Mouse (Mus musculus): ENCODE data around the gene Olfr450.

Gene Olfr450

DNA sequence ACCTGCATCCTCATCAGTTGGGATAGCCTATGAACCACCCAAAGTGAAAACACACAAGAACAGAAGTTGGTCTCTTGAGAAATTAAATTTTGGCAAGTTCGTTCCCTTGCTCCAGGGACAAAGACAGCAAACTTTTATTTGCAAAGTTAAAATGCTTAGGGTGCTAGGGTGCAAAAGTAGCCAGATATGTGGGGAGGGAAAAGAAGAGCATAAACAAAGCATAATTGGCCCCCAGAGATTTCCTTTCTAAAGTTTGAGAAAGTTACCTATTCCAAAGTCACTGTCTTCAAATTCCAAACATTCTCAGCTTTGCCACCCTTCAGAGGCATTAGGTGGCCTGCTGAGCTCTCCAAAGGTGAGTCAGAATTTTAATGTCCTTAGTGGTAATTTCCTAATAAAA, at the start of gene Olfr450:
Gene Olfr450 (plus strand): TSS at position 301 of the 400 bp plus-strand sequence.
- DNase-seq (ENCODE audit: low spot score in 2 of 2) = no peak

DNA sequence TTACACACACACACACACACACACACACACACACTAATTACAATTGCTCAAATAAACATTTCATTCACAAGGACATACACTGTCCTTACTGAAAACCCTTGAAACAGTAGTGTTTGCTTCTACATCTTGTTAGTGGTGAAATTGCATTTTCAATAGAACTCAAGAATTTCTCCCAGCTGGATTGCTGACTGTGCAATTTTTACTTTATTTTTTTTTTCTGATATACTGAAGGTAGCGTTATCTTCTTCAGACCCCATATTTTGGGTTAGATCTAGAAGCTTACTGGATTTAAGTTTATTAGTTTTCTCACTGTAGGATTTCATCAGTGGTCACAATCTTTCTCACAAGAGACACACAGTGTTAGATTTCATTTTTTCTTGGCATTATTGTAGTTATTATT, 34.7 kb upstream of the Olfr450 start:
- DNase-seq (ENCODE audit: low spot score in 2 of 2) = no peak

DNA sequence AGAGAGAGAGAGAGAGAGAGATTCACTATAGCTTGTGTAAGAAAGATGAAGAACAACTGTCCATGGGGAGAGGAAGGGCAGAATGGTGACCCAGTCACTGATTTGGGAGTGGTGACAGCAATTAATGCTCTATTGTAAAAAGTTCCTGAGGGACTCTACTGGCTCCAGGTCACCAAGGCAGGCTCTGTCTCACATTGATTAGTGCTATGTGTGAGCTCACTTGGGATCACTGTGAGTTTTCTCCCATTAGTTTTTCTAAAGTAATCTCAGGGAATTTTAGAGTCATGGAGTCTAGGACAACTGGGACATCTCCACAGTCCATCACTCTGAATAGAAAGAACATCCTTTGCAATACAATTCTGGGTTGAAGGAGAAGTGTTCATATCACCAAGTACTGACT, 26.9 kb upstream of the Olfr450 start, which contains the start of gene Olfr452:
Gene Olfr452 (plus strand): TSS at position 301 of the 400 bp plus-strand sequence.
- no peak for DNase-seq (ENCODE audit: low spot score in 2 of 2)

DNA sequence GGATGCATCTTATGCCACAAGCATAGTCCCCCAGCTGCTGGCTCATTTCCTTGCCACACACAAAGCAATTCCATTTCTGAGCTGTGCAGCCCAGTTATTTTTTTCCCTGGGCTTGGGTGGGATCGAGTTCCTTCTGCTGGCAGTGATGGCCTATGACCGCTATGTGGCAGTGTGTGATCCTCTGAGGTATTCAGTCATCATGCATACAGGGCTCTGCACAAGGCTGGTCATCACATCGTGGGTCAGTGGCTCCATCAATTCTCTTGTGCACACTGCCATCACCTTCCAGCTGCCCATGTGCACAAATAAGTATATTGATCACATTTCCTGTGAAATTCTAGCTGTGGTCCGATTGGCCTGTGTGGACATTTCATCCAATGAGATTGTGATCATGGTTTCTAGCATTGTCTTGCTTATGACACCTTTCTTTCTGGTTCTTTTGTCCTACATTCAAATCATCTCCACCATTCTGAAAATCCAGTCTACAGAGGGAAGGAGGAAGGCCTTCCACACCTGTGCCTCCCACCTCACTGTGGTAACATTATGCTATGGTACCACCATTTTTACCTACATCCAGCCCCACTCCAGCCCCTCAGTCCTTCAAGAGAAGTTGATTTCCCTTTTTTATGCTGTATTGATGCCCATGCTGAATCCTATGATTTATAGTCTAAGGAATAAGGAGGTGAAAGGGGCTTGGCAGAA, 21.3 kb upstream of the Olfr450 start:
- no peak for DNase-seq (ENCODE audit: low spot score in 2 of 2)

DNA sequence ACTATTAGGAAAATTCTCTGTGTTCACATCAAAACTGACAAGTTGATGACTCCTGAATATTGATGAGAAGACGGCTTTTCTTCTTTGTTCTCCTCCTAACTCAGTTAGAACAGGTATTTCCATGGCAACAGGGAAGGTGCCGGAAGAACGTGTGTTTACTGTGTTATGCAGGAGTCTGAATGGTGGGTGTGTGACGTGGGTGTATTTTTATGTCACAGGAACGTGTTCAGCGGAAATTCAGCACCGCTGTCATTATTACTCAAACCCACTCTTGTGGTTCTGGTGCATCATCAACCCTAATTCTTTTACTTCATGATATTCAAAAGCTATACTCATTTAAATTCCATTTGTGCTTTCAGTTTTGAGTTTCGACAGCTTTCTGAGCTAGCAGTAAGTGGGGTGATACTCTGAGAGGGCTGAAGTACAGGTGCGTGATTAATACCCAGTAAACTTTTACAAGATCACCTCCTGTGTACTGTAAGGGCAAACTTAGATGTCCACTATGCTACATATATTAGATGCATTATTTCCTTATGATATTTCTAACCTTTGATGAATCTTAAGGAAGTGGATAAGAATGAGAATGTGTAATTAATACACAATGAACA, 20.7 kb upstream of the Olfr450 start:
- no peak for DNase-seq (ENCODE audit: low spot score in 2 of 2)

DNA sequence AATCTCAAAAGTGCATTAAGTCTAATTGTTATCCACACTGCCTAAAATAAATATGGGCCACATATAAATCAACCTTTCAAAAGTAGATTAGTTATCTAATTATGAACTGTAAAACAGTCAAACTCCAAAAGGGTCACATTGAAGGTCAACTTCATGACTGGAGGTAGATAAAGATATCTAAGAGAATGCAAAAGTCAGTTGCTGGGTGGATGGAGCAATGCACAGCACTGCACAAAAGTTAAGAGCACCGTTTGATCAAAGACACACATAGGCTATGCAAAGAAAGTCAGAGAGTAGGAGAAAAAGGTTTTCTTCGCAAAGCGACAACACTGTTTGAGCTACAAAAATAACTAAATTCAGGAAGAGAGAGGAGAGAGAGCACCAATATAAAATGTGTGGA, 16.8 kb upstream of the Olfr450 start:
- no peak for DNase-seq (ENCODE audit: low spot score in 2 of 2)

DNA sequence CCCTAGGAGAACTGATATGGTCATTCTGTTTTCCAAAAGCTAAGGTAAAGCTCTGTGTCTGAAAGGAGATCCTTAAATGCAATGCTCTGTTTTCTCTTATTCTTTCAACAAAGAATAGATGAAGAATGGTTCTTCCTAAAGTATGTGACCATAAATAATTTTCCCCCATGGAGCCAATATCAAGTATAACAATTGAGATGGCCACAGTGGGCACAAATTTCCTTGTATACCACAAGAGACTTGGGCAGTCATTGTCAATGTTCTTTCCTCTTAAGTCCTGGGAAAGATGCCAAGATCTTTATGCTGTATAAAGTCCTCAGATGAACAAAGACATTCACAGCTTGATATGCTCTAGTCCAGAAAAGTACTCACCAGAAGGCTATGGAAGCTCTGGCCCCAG, 22.3 kb downstream of the Olfr450 start, which contains the start of gene Olfr449:
Gene Olfr449 (plus strand): TSS at position 301 of the 400 bp plus-strand sequence.
- DNase-seq (ENCODE audit: low spot score in 2 of 2) = no peak

DNA sequence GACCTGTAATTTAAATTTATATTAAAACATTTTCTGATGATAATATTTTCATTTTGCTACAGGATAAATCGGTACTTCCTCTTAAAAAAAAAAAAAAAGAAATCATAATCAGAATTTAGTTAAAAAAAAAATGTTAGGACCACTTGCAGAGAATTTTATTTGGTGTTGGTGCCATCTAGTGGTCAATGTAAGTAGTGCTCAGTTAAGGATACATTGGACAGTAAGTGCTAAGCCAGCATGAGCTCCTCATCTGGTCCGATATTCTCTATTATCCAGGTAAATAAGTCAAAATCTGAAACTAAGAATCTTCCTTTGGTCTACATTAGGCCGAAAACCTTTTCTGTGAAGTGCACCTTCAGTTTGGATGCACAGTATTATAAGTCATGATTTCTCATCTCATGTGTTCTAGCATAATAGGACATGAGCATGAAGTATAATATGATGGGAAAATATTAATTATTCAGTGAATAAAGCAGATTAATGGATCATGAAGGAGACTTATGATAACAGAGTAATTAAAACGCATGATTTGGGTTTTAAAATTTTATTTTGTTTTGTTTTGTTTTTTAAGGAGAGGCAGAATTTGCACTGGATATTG, 48.6 kb downstream of the Olfr450 start:
- no peak for DNase-seq (ENCODE audit: low spot score in 2 of 2)
